Mouse (Mus musculus) thymus, postnatal 25 days (tissue): ENCODE measurements around the gene Fscn1.
A peak's percentile ranks its signal among the peaks of the same experiment; 100 is the strongest.

Experiments used
- DNase-seq: peaks from one replicate; pipeline ENCODE4 v3.0.0; 2022

The Fscn1 gene

GRCm38 (mm10) chr5:142976516-142976915 is 16.4 kb downstream of the Fscn1 start:
- DNase-seq: no peak

GRCm38 (mm10) chr5:142982046-142982801 is 22.1 kb downstream of the Fscn1 start:
- DNase-seq: no peak

- DNase-seq: no peak
Observed at GRCm38 (mm10) chr5:142983174-142983573, 23.0 kb downstream of the Fscn1 start.

- DNase-seq: no peak
Observed at GRCm38 (mm10) chr5:142984271-142984670, 24.1 kb downstream of the Fscn1 start.

GRCm38 (mm10) chr5:142988520-142988919 is 28.4 kb downstream of the Fscn1 start:
- DNase-seq: no peak

- DNase-seq: no peak
Observed at GRCm38 (mm10) chr5:142989167-142989566, 29.0 kb downstream of the Fscn1 start.

GRCm38 (mm10) chr5:142994746-142995145 is 34.6 kb downstream of the Fscn1 start:
- DNase-seq: no peak

GRCm38 (mm10) chr5:142997526-142997925 is 37.4 kb downstream of the Fscn1 start:
- DNase-seq: no peak

- DNase-seq: no peak
Observed at GRCm38 (mm10) chr5:142998171-142998570, 38.0 kb downstream of the Fscn1 start.

GRCm38 (mm10) chr5:143000091-143000490 is 39.9 kb downstream of the Fscn1 start:
- DNase-seq: no peak

- peak; percentile 17 for DNase-seq
Observed at GRCm38 (mm10) chr5:143000654-143001500, 40.7 kb downstream of the Fscn1 start.

GRCm38 (mm10) chr5:143009383-143009782 is 49.2 kb downstream of the Fscn1 start:
- no peak for DNase-seq

- DNase-seq: peak; percentile 10
Observed at GRCm38 (mm10) chr5:143017401-143017800, 57.3 kb downstream of the Fscn1 start.
